Mouse (Mus musculus): ENCODE measurements at regions not wholly inside any gene's neighbourhood (a gene's known extent, or its start where the extent isn't known, plus 50 kb on each side); places are given as distances from the start of the nearest gene placed in this dataset.

- TF ChIP-seq MAFK (IDR thresholded peaks at IDR 0.05; ENCODE audit: borderline replicate concordance, low read depth, low read length) (no peak), TAL1 (IDR thresholded peaks at IDR 0.05; ENCODE audit: low read length) (no peak), ZNF384 (IDR thresholded peaks at IDR 0.05; ENCODE audit: low read depth, low read length) (no peak), POLR2AphosphoS5 (IDR thresholded peaks at IDR 0.05; ENCODE audit: borderline replicate concordance, low read depth, low read length) (no peak), GABPA (IDR thresholded peaks at IDR 0.05; ENCODE audit: low read depth, low read length) (no peak), MYC (IDR thresholded peaks at IDR 0.05; ENCODE audit: low read depth, low read length) (no peak), SIN3A (IDR thresholded peaks at IDR 0.05; ENCODE audit: low read length) (no peak), NRF1 (IDR thresholded peaks at IDR 0.05; ENCODE audit: insufficient read depth, low read depth, low read length, poor library complexity, severe bottlenecking) (no peak), CTCF (IDR thresholded peaks at IDR 0.05 in 2 of 3, conservative IDR thresholded peaks at IDR 0.05 in 1 of 3; ENCODE audit: control insufficient read depth in 1 of 3, insufficient read depth in 1 of 3, low read depth in 2 of 3, low read length in 3 of 3, poor library complexity in 1 of 3, severe bottlenecking in 1 of 3) (no peak), NELFE (IDR thresholded peaks at IDR 0.05; ENCODE audit: low read depth, low read length) (no peak), USF2 (IDR thresholded peaks at IDR 0.05; ENCODE audit: borderline replicate concordance in 1 of 2, insufficient read depth in 1 of 2, low read depth in 1 of 2, low read length in 2 of 2) (no peak), MXI1 (IDR thresholded peaks at IDR 0.05; ENCODE audit: low read depth, low read length) (no peak), EP300 (IDR thresholded peaks at IDR 0.05; ENCODE audit: low read depth in 1 of 2, low read length in 2 of 2) (no peak), MAZ (IDR thresholded peaks at IDR 0.05; ENCODE audit: low read depth, low read length) (no peak)
- H3K9ac ChIP-seq (ENCODE audit: control insufficient read depth, low read depth, low read length, poor library complexity, severe bottlenecking), result no peak overlapping the region
- no peaks in the 10 kb centered on the region for H3K4me1 ChIP-seq (ENCODE audit: control insufficient read depth in 1 of 2, insufficient read depth in 2 of 2, low read length in 2 of 2)
- no peak for DNase-seq (ENCODE audit: low read depth, low spot score)
- no peaks in the 10 kb centered on the region for H3K27me3 ChIP-seq (ENCODE audit: control insufficient read depth in 1 of 2, insufficient read depth in 2 of 2, low read length in 2 of 2)
- no peaks in the 10 kb centered on the region for H3K36me3 ChIP-seq (ENCODE audit: control insufficient read depth in 1 of 2, insufficient read depth in 2 of 2, low read length in 2 of 2)
- no peak overlapping the region for H3K4me3 ChIP-seq (ENCODE audit: control insufficient read depth in 1 of 2, insufficient read depth in 1 of 2, low read depth in 2 of 2, low read length in 2 of 2)
- no peak overlapping the region for H3K27ac ChIP-seq (ENCODE audit: control insufficient read depth, low read depth, low read length)
- H3K79me2 ChIP-seq (ENCODE audit: control insufficient read depth, insufficient read depth, low read length, poor library complexity), result no peaks in the 10 kb centered on the region
- H3K9me3 ChIP-seq (replicated peaks; ENCODE audit: insufficient read depth, low read length), result no peaks in the 10 kb centered on the region
Measured at GRCm38 (mm10) chr6:135542356-135542755, 180.0 kb downstream of the Emp1 start.

GRCm38 (mm10) chr6:135543390-135543789 lies 181.0 kb downstream of the Emp1 start:
- H3K27ac ChIP-seq (ENCODE audit: control insufficient read depth, low read depth, low read length), result no peak overlapping the region
- H3K4me3 ChIP-seq (ENCODE audit: control insufficient read depth in 1 of 2, insufficient read depth in 1 of 2, low read depth in 2 of 2, low read length in 2 of 2), result no peak overlapping the region
- H3K36me3 ChIP-seq (ENCODE audit: control insufficient read depth in 1 of 2, insufficient read depth in 2 of 2, low read length in 2 of 2), result no peaks in the 10 kb centered on the region
- H3K9me3 ChIP-seq (replicated peaks; ENCODE audit: insufficient read depth, low read length), result no peaks in the 10 kb centered on the region
- TF ChIP-seq HCFC1 (IDR thresholded peaks at IDR 0.05; ENCODE audit: low read depth, low read length) (no peak), ETS1 (IDR thresholded peaks at IDR 0.05; ENCODE audit: low read depth, low read length) (no peak), ZMIZ1 (IDR thresholded peaks at IDR 0.05; ENCODE audit: low read depth, low read length) (no peak), BHLHE40 (IDR thresholded peaks at IDR 0.05; ENCODE audit: borderline replicate concordance, low read depth, low read length) (no peak), MAZ (IDR thresholded peaks at IDR 0.05; ENCODE audit: low read depth, low read length) (no peak)
- H3K9ac ChIP-seq (ENCODE audit: control insufficient read depth, low read depth, low read length, poor library complexity, severe bottlenecking), result no peak overlapping the region
- H3K27me3 ChIP-seq (ENCODE audit: control insufficient read depth in 1 of 2, insufficient read depth in 2 of 2, low read length in 2 of 2), result no peaks in the 10 kb centered on the region
- DNase-seq (ENCODE audit: low read depth, low spot score), result no peak
- no peaks in the 10 kb centered on the region for H3K4me1 ChIP-seq (ENCODE audit: control insufficient read depth in 1 of 2, insufficient read depth in 2 of 2, low read length in 2 of 2)
- no peaks in the 10 kb centered on the region for H3K79me2 ChIP-seq (ENCODE audit: control insufficient read depth, insufficient read depth, low read length, poor library complexity)

Data from MEL (cell line).